Comparison of ENCODE assay signal across 23 mouse cellular contexts in genomic region chr3:59104462-59104861, GRCm38 (mm10). TPM values are rescaled to one million over a fixed set of nuclear protein-coding genes. Genes with fewer than 3 reads are reported as not detected.
DNase-seq lines count a peak whose midpoint lies in the region; ATAC-seq and TF ChIP-seq lines count a peak whose summit lies in the region.
"Had no signal": no experiment of that assay in that cellular context is flagged by ENCODE, and none has a peak within 500 bp of the region (broad histone marks: within the 10 kb centered on the region; RNA-seq: fewer than 3 reads in every experiment).

No protein-coding gene starts in this region.

- TF ChIP-seq POLR2A in heart, adult 2 months (IDR thresholded peaks at IDR 0.05; ENCODE audit: insufficient read depth, low read depth, low read length) = no peak

- no peaks in the 10 kb centered on the region for H3K9me3 ChIP-seq in heart, embryonic 16.5 days (replicated peaks; ENCODE audit: control insufficient read depth, low read length)
- H3K9me3 ChIP-seq in liver, embryonic 12.5 days (replicated peaks) = no peaks in the 10 kb centered on the region
- H3K9me3 ChIP-seq in hindbrain, embryonic 16.5 days (ENCODE audit: control insufficient read depth, low read length) = no peaks in the 10 kb centered on the region
- H3K9me3 ChIP-seq: embryonic facial prominence, embryonic 15.5 days; hindbrain, embryonic 15.5 days had no signal

- no peak for TF ChIP-seq EP300 in heart, adult 2 months (IDR thresholded peaks at IDR 0.05; ENCODE audit: insufficient read depth, low read depth, low read length)

- TF ChIP-seq CTCF in heart, adult 2 months (IDR thresholded peaks at IDR 0.05) = no peak

- peak; percentile 52 for DNase-seq in adrenal gland, adult 2 months
- DNase-seq in adrenal gland, postnatal 4 days (ENCODE audit: low spot score in 2 of 2) = no peak
- DNase-seq in heart, adult 2 months = no peak
- DNase-seq in retina, postnatal 7 days (ENCODE audit: low read depth, low spot score) = peak; percentile 29
- no peak for DNase-seq in kidney, postnatal 4 days
- DNase-seq: cerebellum, adult 9-11 months; gastrocnemius, postnatal 10 days; kidney, adult 11 months; kidney, postnatal 10 days; left cerebral cortex, postnatal 4 days; lung, adult 2 months; lung, postnatal 36 days; thymus, postnatal 14 days had no signal

- no peaks in the 10 kb centered on the region for H3K36me3 ChIP-seq in heart, embryonic 16.5 days (ENCODE audit: control insufficient read depth, insufficient read depth)
- no peaks in the 10 kb centered on the region for H3K36me3 ChIP-seq in heart, adult 2 months (ENCODE audit: control insufficient read depth, insufficient read depth, low read length)
- no peaks in the 10 kb centered on the region for H3K36me3 ChIP-seq in liver, embryonic 12.5 days
- H3K36me3 ChIP-seq in hindbrain, embryonic 16.5 days (ENCODE audit: control insufficient read depth, insufficient read depth, low read length) = no peaks in the 10 kb centered on the region
- H3K36me3 ChIP-seq: embryonic facial prominence, embryonic 15.5 days; hindbrain, embryonic 15.5 days had no signal

- peaks cover 9% of the 10 kb centered on the region for H3K4me1 ChIP-seq in heart, embryonic 16.5 days (ENCODE audit: control insufficient read depth, insufficient read depth, low read length)
- H3K4me1 ChIP-seq in heart, adult 2 months (ENCODE audit: control insufficient read depth, insufficient read depth, low read length) = no peaks in the 10 kb centered on the region
- peaks cover 25% of the 10 kb centered on the region for H3K4me1 ChIP-seq in liver, embryonic 12.5 days
- H3K4me1 ChIP-seq in hindbrain, embryonic 16.5 days (ENCODE audit: control insufficient read depth, insufficient read depth, low read depth, low read length) = no peaks in the 10 kb centered on the region
- H3K4me1 ChIP-seq: embryonic facial prominence, embryonic 15.5 days; hindbrain, embryonic 15.5 days had no signal

- ATAC-seq in heart, embryonic 16.5 days (replicated peaks; ENCODE audit: extremely low read depth, insufficient read depth, low FRiP score) = no peak
- ATAC-seq in liver, embryonic 12.5 days = peak; percentile 78
- ATAC-seq in hindbrain, embryonic 16.5 days = no peak
- ATAC-seq: midbrain, embryonic 16.5 days had no signal

- H3K79me2 ChIP-seq in heart, adult 2 months (replicated peaks; ENCODE audit: control insufficient read depth, insufficient read depth, low read length) = no peaks in the 10 kb centered on the region

- intact Hi-C loops in heart, adult 2 months (cut with DNase I) = no loop called here

- no peak overlapping the region for H3K9ac ChIP-seq in heart, embryonic 16.5 days (ENCODE audit: low read length)
- no peak overlapping the region for H3K9ac ChIP-seq in heart, adult 2 months (ENCODE audit: low read depth, low read length)
- H3K9ac ChIP-seq in liver, embryonic 12.5 days = no peak overlapping the region
- no peak overlapping the region for H3K9ac ChIP-seq in hindbrain, embryonic 16.5 days (ENCODE audit: low read depth, low read length)
- H3K9ac ChIP-seq: embryonic facial prominence, embryonic 15.5 days; hindbrain, embryonic 15.5 days had no signal

- H3K4me2 ChIP-seq in heart, embryonic 16.5 days (ENCODE audit: low read depth, low read length) = no peak overlapping the region
- no peak overlapping the region for H3K4me2 ChIP-seq in liver, embryonic 12.5 days
- H3K4me2 ChIP-seq in hindbrain, embryonic 16.5 days (ENCODE audit: low read length) = no peak overlapping the region
- H3K4me2 ChIP-seq: embryonic facial prominence, embryonic 15.5 days; hindbrain, embryonic 15.5 days had no signal

- H3K27ac ChIP-seq in heart, embryonic 16.5 days (ENCODE audit: low read length) = peak overlapping the region; percentile 18; the same call in 1 of the 2 replicates
- H3K27ac ChIP-seq in heart, adult 2 months = no peak overlapping the region
- no peak overlapping the region for H3K27ac ChIP-seq in liver, embryonic 12.5 days
- no peak overlapping the region for H3K27ac ChIP-seq in hindbrain, embryonic 16.5 days (ENCODE audit: low read depth, low read length)
- H3K27ac ChIP-seq: embryonic facial prominence, embryonic 15.5 days; hindbrain, embryonic 15.5 days; stomach, postnatal 0 days had no signal

- no peaks in the 10 kb centered on the region for H3K27me3 ChIP-seq in heart, embryonic 16.5 days (ENCODE audit: control insufficient read depth, insufficient read depth, low read length)
- H3K27me3 ChIP-seq in heart, adult 2 months (ENCODE audit: control insufficient read depth, insufficient read depth, low read length) = no peaks in the 10 kb centered on the region
- no peaks in the 10 kb centered on the region for H3K27me3 ChIP-seq in liver, embryonic 12.5 days (replicated peaks)
- H3K27me3 ChIP-seq in hindbrain, embryonic 16.5 days (replicated peaks; ENCODE audit: control insufficient read depth, insufficient read depth, low read length) = no peaks in the 10 kb centered on the region
- H3K27me3 ChIP-seq: CH12.LX; embryonic facial prominence, embryonic 15.5 days; hindbrain, embryonic 15.5 days had no signal

- WGBS in heart, embryonic 16.5 days = 26% methylated on average over 4 of the region's 4 CpGs
- WGBS in heart, adult 2 months = 38% methylated on average over 4 of the region's 4 CpGs
- WGBS in liver, embryonic 12.5 days (ENCODE audit: insufficient replicate concordance) = 11% methylated on average over 4 of the region's 4 CpGs
- WGBS in hindbrain, embryonic 16.5 days = 85% methylated on average over 4 of the region's 4 CpGs

- no peak overlapping the region for H3K4me3 ChIP-seq in heart, embryonic 16.5 days (ENCODE audit: low read length)
- no peak overlapping the region for H3K4me3 ChIP-seq in heart, adult 2 months
- H3K4me3 ChIP-seq in liver, embryonic 12.5 days = no peak overlapping the region
- H3K4me3 ChIP-seq in hindbrain, embryonic 16.5 days (ENCODE audit: low read length) = no peak overlapping the region
- H3K4me3 ChIP-seq: embryonic facial prominence, embryonic 15.5 days; hindbrain, embryonic 15.5 days had no signal

RNA-seq across cellular contexts. Expression of gene Gpr171, which starts 2.8 kb away (rescaled TPM):
- total RNA-seq in adrenal gland, adult 2 months (2021) = not detected
- polyA plus RNA-seq in adrenal gland, adult 2 months (2012; rRNA removed) = 0.07 TPM in 1 of 2 replicates, not detected in the other
- total RNA-seq in adrenal gland, postnatal 4 days (2021) = under 1 TPM in 1 of 2 experiments, not detected in 1; 0.17 TPM
- polyA plus RNA-seq in heart, embryonic 16.5 days (2015; fragmentation: Nextera tagmentation; extraction: Ambion mirVana) = 1.5 and 3.5 TPM in 2 replicates
- total RNA-seq in heart, adult 2 months (2021) = under 1 TPM; 0.23 to 0.30 TPM
- polyA plus RNA-seq in heart, adult 2 months (2012; rRNA removed) = 0.12 and 0.31 TPM in 2 replicates
- 2.2 and 2.3 TPM in 2 replicates for polyA plus RNA-seq in liver, embryonic 12.5 days (2016; fragmentation: Nextera tagmentation; extraction: Ambion mirVana)
- 0.91 and 1.0 TPM in 2 replicates for polyA plus RNA-seq in hindbrain, embryonic 16.5 days (2015; fragmentation: Nextera tagmentation; extraction: Ambion mirVana)
- total RNA-seq: layer of hippocampus, adult 8-10 months; left cerebral cortex, adult 18-20 months; left cerebral cortex, postnatal 4 days had no signal

RNA-seq across cellular contexts. Expression of gene P2ry14, which starts 49.0 kb away (rescaled TPM):
- total RNA-seq in adrenal gland, adult 2 months (2021) = 10 to 100 TPM; 13.7 to 26.7 TPM
- polyA plus RNA-seq in adrenal gland, adult 2 months (2012; rRNA removed) = 2.5 and 3.6 TPM in 2 replicates
- 10 to 100 TPM; 12.2 to 13.9 TPM for total RNA-seq in adrenal gland, postnatal 4 days (2021)
- 2.8 and 4.0 TPM in 2 replicates for polyA plus RNA-seq in heart, embryonic 16.5 days (2015; fragmentation: Nextera tagmentation; extraction: Ambion mirVana)
- total RNA-seq in heart, adult 2 months (2021) = 1 to 10 TPM; 4.3 to 4.4 TPM
- polyA plus RNA-seq in heart, adult 2 months (2012; rRNA removed) = 3.4 and 6.7 TPM in 2 replicates
- 1.7 and 2.4 TPM in 2 replicates for polyA plus RNA-seq in liver, embryonic 12.5 days (2016; fragmentation: Nextera tagmentation; extraction: Ambion mirVana)
- 5.0 and 5.9 TPM in 2 replicates for polyA plus RNA-seq in hindbrain, embryonic 16.5 days (2015; fragmentation: Nextera tagmentation; extraction: Ambion mirVana)

Comparison
In these comparisons a context has a peak if more than half of its experiments do, and no peak if none do; other contexts are left out.
1. DNase-seq: peak in adrenal gland, adult 2 months (single experiment) and retina, postnatal 7 days (single experiment); none in adrenal gland, postnatal 4 days (0 of 2), heart, adult 2 months (0 of 2) and kidney, postnatal 4 days (0 of 2).